Mouse (Mus musculus): ENCODE data around the gene Cecr2. TPM values are rescaled to one million over a fixed set of nuclear protein-coding genes. Genes with fewer than 3 reads are reported as not detected.

Gene Cecr2
- polyA plus RNA-seq, 1 experiment from 2014 or later = not detected

GRCm38 (mm10) chr6:120700221-120700620, 34.1 kb downstream of the Cecr2 start:
- WGBS (ENCODE audit: missing documents) = 76% methylated on average over 4 of the region's 4 CpGs
- Histone ChIP-seq H3K4me3 (ENCODE audit: inconsistent target) (no peak overlapping the region), H3K27ac (no peak overlapping the region), H3K36me3 (ENCODE audit: inconsistent target) (no peaks in the 10 kb centered on the region), H3K79me2 (ENCODE audit: inconsistent target) (no peaks in the 10 kb centered on the region)

GRCm38 (mm10) chr6:120704376-120704775, 38.2 kb downstream of the Cecr2 start:
- Histone ChIP-seq H3K27ac (no peak overlapping the region), H3K36me3 (ENCODE audit: inconsistent target) (no peaks in the 10 kb centered on the region)

DNA sequence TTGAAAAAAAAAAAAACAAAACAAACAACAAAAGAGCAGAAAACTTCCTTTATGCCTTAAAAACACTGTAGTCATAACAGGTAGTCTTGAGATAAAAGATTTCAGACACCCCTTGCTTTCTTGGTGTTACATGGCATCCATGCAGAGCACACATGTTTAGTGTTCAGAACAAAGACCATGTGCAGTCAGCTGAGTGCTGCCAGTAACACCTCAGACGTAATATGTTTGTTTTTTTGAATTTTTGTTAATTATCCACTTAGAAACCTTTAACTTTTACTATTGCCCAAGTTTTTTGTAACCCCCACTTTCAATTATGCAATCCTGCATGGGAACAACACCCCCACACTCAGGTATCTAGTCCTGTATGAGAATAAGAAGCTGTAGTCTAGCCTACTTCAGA, 42.6 kb downstream of the Cecr2 start:
- no peaks in the 10 kb centered on the region for H3K79me2 ChIP-seq (ENCODE audit: inconsistent target)
- H3K27ac ChIP-seq = no peak overlapping the region
- WGBS (ENCODE audit: missing documents) = 90% methylated on average over 1 of the region's 1 CpGs
- no peak overlapping the region for H3K4me3 ChIP-seq (ENCODE audit: inconsistent target)
- H3K36me3 ChIP-seq (ENCODE audit: inconsistent target) = no peaks in the 10 kb centered on the region

More at GRCm38 (mm10) chr6:120704376-120704775, 38.2 kb downstream of the Cecr2 start:
- Histone ChIP-seq H3K4me3 (ENCODE audit: inconsistent target) (no peak overlapping the region), H3K79me2 (ENCODE audit: inconsistent target) (no peaks in the 10 kb centered on the region)

GRCm38 (mm10) chr6:120714806-120715205, 48.6 kb downstream of the Cecr2 start:
- no peak overlapping the region for H3K4me3 ChIP-seq (ENCODE audit: inconsistent target)
- WGBS (ENCODE audit: missing documents) = 97% methylated on average over 3 of the region's 3 CpGs
- H3K79me2 ChIP-seq (ENCODE audit: inconsistent target) = no peaks in the 10 kb centered on the region
- no peak overlapping the region for H3K27ac ChIP-seq
- H3K36me3 ChIP-seq (ENCODE audit: inconsistent target) = no peaks in the 10 kb centered on the region

- no peaks in the 10 kb centered on the region for H3K36me3 ChIP-seq (ENCODE audit: inconsistent target)
- H3K4me3 ChIP-seq (ENCODE audit: inconsistent target) = no peak overlapping the region
- H3K79me2 ChIP-seq (ENCODE audit: inconsistent target) = no peaks in the 10 kb centered on the region
- WGBS (ENCODE audit: missing documents) = 89% methylated on average over 5 of the region's 5 CpGs
- no peak overlapping the region for H3K27ac ChIP-seq
Observed at GRCm38 (mm10) chr6:120715227-120715626, 49.1 kb downstream of the Cecr2 start.

DNA sequence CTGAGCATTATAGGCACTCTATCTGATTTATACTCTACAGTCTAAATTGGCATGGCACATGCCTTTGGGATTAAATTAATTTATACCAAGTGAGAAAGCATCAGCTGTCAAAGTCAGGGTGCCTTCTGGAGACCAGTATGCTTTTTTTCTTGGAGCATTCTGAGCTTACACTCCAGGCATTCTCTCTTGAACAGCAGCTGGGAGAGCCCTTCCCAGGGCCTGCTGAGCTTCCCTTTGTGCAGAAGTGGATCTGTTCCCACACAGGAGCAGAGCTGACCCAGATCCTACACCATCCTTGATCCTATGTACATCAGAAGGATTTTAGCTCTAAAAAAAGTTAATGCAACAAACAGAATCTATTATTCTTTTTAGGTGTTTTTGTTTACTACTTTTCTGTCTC, 49.7 kb downstream of the Cecr2 start:
- Histone ChIP-seq H3K36me3 (ENCODE audit: inconsistent target) (no peaks in the 10 kb centered on the region), H3K79me2 (ENCODE audit: inconsistent target) (no peaks in the 10 kb centered on the region), H3K27ac (no peak overlapping the region), H3K4me3 (ENCODE audit: inconsistent target) (no peak overlapping the region)

DNA sequence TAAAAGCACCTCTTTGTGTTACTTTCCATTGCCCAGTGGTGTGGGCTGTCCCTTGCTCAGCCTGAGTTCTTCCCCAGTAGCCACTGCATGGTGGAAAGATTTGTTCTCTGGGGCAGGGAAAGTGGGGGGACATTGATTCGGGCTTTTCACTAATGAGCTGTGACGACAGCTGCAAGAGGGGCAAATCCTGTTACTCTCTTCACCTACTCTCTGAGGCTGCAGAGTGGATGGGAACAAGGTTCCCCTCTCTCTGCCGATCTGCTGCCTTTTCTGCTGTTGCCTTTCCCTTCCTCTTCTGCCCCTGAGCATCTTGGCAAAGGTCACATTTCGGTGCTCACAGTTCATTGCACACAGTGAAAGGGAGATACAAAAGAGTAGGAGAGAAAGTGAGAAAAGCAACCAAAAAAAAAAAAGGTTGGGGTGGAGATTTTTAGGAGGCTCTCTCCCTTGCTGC, 50.4 kb downstream of the Cecr2 start:
- WGBS (ENCODE audit: missing documents) = 48% methylated on average over 4 of the region's 4 CpGs
- H3K4me3 ChIP-seq (ENCODE audit: inconsistent target) = no peak overlapping the region
- H3K27ac ChIP-seq = no peak overlapping the region
- H3K79me2 ChIP-seq (ENCODE audit: inconsistent target) = no peaks in the 10 kb centered on the region
- H3K36me3 ChIP-seq (ENCODE audit: inconsistent target) = no peaks in the 10 kb centered on the region

DNA sequence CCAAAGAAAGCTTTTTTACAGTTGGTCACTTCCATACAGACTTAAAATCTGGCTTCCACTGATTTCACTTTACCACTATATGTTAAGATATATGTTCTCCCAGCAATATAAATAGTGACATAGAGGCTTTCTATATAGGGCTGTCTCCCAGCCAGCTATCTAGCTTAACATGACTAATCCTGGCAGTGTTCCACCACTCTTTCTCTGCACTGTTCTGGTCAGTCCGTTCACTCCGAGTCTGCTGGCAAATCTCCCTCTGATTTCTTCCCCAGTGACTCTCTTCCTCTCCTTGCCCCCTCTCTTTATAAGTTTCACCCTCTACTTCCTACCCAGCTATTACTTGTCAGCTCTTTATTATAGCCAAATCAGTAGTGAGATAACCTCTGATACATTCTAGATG, 59.8 kb downstream of the Cecr2 start:
- Histone ChIP-seq H3K79me2 (ENCODE audit: inconsistent target) (no peaks in the 10 kb centered on the region), H3K36me3 (ENCODE audit: inconsistent target) (no peaks in the 10 kb centered on the region), H3K27ac (no peak overlapping the region), H3K4me3 (ENCODE audit: inconsistent target) (no peak overlapping the region)
- WGBS (ENCODE audit: missing documents) = 74% methylated on average over 2 of the region's 2 CpGs

DNA sequence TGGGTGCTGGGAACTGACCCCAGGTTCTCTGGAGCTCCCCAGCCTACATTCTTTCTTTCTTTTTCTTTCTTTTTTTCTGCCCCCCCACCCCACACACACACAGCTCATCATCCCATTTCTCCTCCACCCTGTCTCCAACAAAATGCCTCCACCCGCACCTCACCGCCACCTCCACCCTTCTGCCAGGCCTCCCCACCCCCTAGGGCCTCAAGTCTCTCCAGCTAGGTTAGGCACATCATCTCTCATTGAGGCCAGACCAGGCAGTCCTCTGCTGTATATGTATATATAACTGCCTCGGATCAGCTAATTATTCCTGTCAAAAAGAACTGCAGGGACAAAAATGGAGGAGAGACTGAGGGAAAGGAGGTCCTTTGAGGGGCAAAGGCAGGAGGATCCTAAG, 69.8 kb downstream of the Cecr2 start:
- no peaks in the 10 kb centered on the region for H3K79me2 ChIP-seq (ENCODE audit: inconsistent target)
- no peaks in the 10 kb centered on the region for H3K36me3 ChIP-seq (ENCODE audit: inconsistent target)
- H3K27ac ChIP-seq = no peak overlapping the region
- no peak overlapping the region for H3K4me3 ChIP-seq (ENCODE audit: inconsistent target)
- 97% methylated on average over 3 of the region's 3 CpGs for WGBS (ENCODE audit: missing documents)

GRCm38 (mm10) chr6:120736566-120736965, 70.4 kb downstream of the Cecr2 start:
- H3K79me2 ChIP-seq (ENCODE audit: inconsistent target) = no peaks in the 10 kb centered on the region

DNA sequence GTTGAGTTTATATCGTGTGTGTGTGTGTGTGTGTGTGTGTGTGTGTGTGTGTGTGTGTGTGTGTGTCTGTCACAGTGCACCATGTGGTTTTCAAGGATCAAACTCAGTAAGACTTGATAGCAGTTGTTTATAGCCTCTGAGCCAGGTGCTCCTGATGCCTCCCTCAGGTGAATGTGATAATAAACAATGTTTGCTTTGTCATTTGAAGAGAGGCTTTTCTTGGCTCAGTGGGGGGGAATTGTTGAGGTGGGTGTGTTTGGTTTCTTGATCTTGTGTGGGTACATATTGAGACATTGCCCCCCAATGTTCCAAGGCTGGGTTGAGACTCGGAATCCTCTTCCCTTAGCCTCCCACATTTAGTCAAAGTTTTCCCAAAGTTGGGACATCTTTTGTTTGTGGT, 77.0 kb downstream of the Cecr2 start:
- Histone ChIP-seq H3K4me3 (ENCODE audit: inconsistent target) (no peak overlapping the region), H3K27ac (no peak overlapping the region), H3K79me2 (ENCODE audit: inconsistent target) (no peaks in the 10 kb centered on the region), H3K36me3 (ENCODE audit: inconsistent target) (no peaks in the 10 kb centered on the region)
- WGBS (ENCODE audit: missing documents) = 86% methylated on average over 2 of the region's 2 CpGs

More at GRCm38 (mm10) chr6:120736566-120736965, 70.4 kb downstream of the Cecr2 start:
- WGBS (ENCODE audit: missing documents) = 7% methylated on average over 3 of the region's 3 CpGs
- Histone ChIP-seq H3K27ac (no peak overlapping the region), H3K4me3 (ENCODE audit: inconsistent target) (no peak overlapping the region), H3K36me3 (ENCODE audit: inconsistent target) (no peaks in the 10 kb centered on the region)

GRCm38 (mm10) chr6:120744266-120744665, 78.1 kb downstream of the Cecr2 start:
- Histone ChIP-seq H3K79me2 (ENCODE audit: inconsistent target) (no peaks in the 10 kb centered on the region), H3K27ac (no peak overlapping the region), H3K4me3 (ENCODE audit: inconsistent target) (no peak overlapping the region), H3K36me3 (ENCODE audit: inconsistent target) (no peaks in the 10 kb centered on the region)
- 83% methylated on average over 7 of the region's 7 CpGs for WGBS (ENCODE audit: missing documents)

DNA sequence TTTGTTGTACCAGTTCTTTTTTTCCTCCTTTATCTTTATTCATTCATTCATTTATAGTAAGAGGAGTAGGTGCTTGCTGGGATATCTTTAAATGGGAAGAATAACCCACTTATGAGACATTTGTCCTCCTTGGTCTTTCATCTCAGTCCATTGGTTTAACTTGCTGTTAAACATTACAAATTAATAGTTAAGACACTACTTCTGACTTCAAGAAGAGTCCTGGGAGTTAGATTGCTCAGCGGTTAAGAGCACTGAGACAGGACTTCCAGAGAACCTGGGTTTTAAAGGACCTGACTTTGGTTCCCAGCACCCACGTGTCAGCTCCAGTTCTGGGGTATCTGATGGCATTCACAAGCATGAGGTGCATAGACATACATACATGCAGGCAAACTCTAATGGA, 80.2 kb downstream of the Cecr2 start:
- WGBS (ENCODE audit: missing documents) = 94% methylated on average over 2 of the region's 2 CpGs
- no peak overlapping the region for H3K27ac ChIP-seq

GRCm38 (mm10) chr6:120761151-120761550, 95.0 kb downstream of the Cecr2 start:
- WGBS (ENCODE audit: missing documents) = 96% methylated on average over 2 of the region's 2 CpGs
- no peaks in the 10 kb centered on the region for H3K79me2 ChIP-seq (ENCODE audit: inconsistent target)
- H3K27ac ChIP-seq = no peak overlapping the region
- H3K36me3 ChIP-seq (ENCODE audit: inconsistent target) = no peaks in the 10 kb centered on the region
- H3K4me3 ChIP-seq (ENCODE audit: inconsistent target) = no peak overlapping the region

More for the DNA sequence above, 80.2 kb downstream of the Cecr2 start:
- Histone ChIP-seq H3K36me3 (ENCODE audit: inconsistent target) (no peaks in the 10 kb centered on the region), H3K4me3 (ENCODE audit: inconsistent target) (no peak overlapping the region), H3K79me2 (ENCODE audit: inconsistent target) (no peaks in the 10 kb centered on the region)

GRCm38 (mm10) chr6:120769972-120770371, 103.8 kb downstream of the Cecr2 start:
- H3K79me2 ChIP-seq (ENCODE audit: inconsistent target) = no peaks in the 10 kb centered on the region
- H3K36me3 ChIP-seq (ENCODE audit: inconsistent target) = no peaks in the 10 kb centered on the region
- 100% methylated on average over 1 of the region's 1 CpGs for WGBS (ENCODE audit: missing documents)
- H3K27ac ChIP-seq = no peak overlapping the region
- no peak overlapping the region for H3K4me3 ChIP-seq (ENCODE audit: inconsistent target)

DNA sequence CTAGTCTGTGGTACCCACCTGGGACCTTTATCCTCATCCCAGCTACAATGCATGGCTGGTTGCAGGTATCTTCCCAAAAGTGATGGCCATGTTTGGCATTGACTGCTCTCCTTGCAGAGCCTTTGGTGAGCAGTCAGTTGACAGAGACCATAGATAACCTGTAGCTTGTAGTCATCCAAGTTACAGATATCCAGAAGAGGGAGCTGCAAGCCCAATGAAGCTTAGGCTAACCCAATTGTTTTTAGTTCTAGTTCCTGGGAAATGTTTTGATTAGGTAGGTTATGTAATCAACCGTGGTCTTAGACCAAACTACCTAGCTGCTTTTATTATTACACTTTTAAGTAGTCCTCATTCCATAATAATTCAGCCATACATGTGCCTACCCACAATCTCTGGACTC, 105.2 kb downstream of the Cecr2 start:
- Histone ChIP-seq H3K27ac (no peak overlapping the region), H3K36me3 (ENCODE audit: inconsistent target) (no peaks in the 10 kb centered on the region), H3K4me3 (ENCODE audit: inconsistent target) (no peak overlapping the region), H3K79me2 (ENCODE audit: inconsistent target) (no peaks in the 10 kb centered on the region)
- WGBS (ENCODE audit: missing documents) = 22% methylated on average over 1 of the region's 1 CpGs

Data from macrophage (primary cell).